Mouse (Mus musculus) kidney, adult 2 months (tissue): ENCODE data around the gene Kif28. TPM values are rescaled to one million over a fixed set of nuclear protein-coding genes. Genes with fewer than 3 reads are reported as not detected.

Source experiments
- DNase-seq: peaks from one replicate; pipeline ENCODE4 v3.0.0; 2021
- H3K27ac ChIP-seq: fragments of 200-500 bp; 2 replicates; pipeline ENCODE4 v1.5.1; 2012; ENCODE audit warnings: low read depth, low read length, control low read depth, inconsistent platforms; ENCODE audit not compliant: insufficient read depth
- H3K27me3 ChIP-seq: fragments of 200-500 bp; replicated peaks from 2 replicates; pipeline ENCODE4 v1.6.1; 2012; ENCODE audit warnings: mild to moderate bottlenecking, moderate library complexity, low read length, inconsistent platforms; ENCODE audit not compliant: control insufficient read depth, insufficient read depth
- H3K36me3 ChIP-seq: fragments of 200-500 bp; 2 replicates; pipeline ENCODE4 v1.6.1; 2012; ENCODE audit warnings: mild to moderate bottlenecking, moderate library complexity, low read length, inconsistent platforms; ENCODE audit not compliant: control insufficient read depth, insufficient read depth
- H3K4me1 ChIP-seq: fragments of 200-500 bp; 2 replicates; pipeline ENCODE4 v1.6.1; 2011; ENCODE audit warnings: low read length; ENCODE audit not compliant: control insufficient read depth, insufficient read depth
- H3K4me3 ChIP-seq: fragments of 200-500 bp; 2 replicates; pipeline ENCODE4 v1.5.1; 2011; ENCODE audit warnings: mild to moderate bottlenecking, low read depth, low read length, control low read depth; ENCODE audit not compliant: insufficient read depth
- CTCF ChIP-seq: fragments of 200-500 bp; conservative IDR thresholded peaks from 2 replicates; pipeline ENCODE4 v1.5.1; 2011; ENCODE audit warnings: low read depth, mild to moderate bottlenecking, control low read depth, low read length, moderate library complexity, mixed read lengths; ENCODE audit not compliant: insufficient read depth, insufficient read length
- POLR2A ChIP-seq: fragments of 200-500 bp; IDR thresholded peaks from one replicate; pipeline ENCODE4 v1.6.1; 2011; ENCODE audit warnings: low read depth, low read length, control low read depth
- WGBS: fragments of 180-500 bp; shearing (Covaris S2); methylation state at CpG from one replicate; pipeline ENCODE4 v1.1.7; 2018; 5-methylcytosine and 5-hydroxymethylcytosine counted together
- polyA plus RNA-seq: library from polyadenylated mRNA; depleted of rRNA; stranded (reverse); fragments of >200 nt; gene quantifications from 2 replicates; pipeline ENCODE4 v1.2.3, GENCODE M21; 2012; rRNA removed

The Kif28 gene
- polyA plus RNA-seq, 1 experiment = not detected

GRCm38 (mm10) chr1:179645980-179646268 is 99.1 kb downstream of the Kif28 start:
- H3K4me3 ChIP-seq = no peak overlapping the region
- no peak overlapping the region for H3K27ac ChIP-seq
- no peaks in the 10 kb centered on the region; the same call in 1 of the 2 replicates for H3K4me1 ChIP-seq
- no peaks in the 10 kb centered on the region for H3K27me3 ChIP-seq
- 19% methylated on average over 4 of the region's 4 CpGs for WGBS
- H3K36me3 ChIP-seq = no peaks in the 10 kb centered on the region
- TF ChIP-seq POLR2A (no peak), CTCF (no peak)
- no peak for DNase-seq

Other genes starting within 250 kb of the Kif28 start
- gene Smyd3, start 227.2 kb downstream of the Kif28 start, polyA plus RNA-seq = 4.0 and 5.2 TPM in 2 replicates
- 14.9 and 18.8 TPM in 2 replicates for gene Tfb2m, start 199.0 kb downstream of the Kif28 start, polyA plus RNA-seq
- gene Cnst, start 198.9 kb downstream of the Kif28 start, polyA plus RNA-seq = 11.1 and 11.6 TPM in 2 replicates
- gene Sccpdh, start 77.1 kb downstream of the Kif28 start, polyA plus RNA-seq = 11.4 and 14.2 TPM in 2 replicates
- gene Gm10518, start 58.1 kb upstream of the Kif28 start, polyA plus RNA-seq = not detected in 2 replicates
- gene Ahctf1, start 58.4 kb upstream of the Kif28 start, polyA plus RNA-seq = 6.3 and 6.4 TPM in 2 replicates
- 20.2 and 21.0 TPM in 2 replicates for gene Cdc42bpa, start 215.2 kb upstream of the Kif28 start, polyA plus RNA-seq